Comparison of ENCODE assay signal across 8 mouse cellular contexts in the genomic region with DNA sequence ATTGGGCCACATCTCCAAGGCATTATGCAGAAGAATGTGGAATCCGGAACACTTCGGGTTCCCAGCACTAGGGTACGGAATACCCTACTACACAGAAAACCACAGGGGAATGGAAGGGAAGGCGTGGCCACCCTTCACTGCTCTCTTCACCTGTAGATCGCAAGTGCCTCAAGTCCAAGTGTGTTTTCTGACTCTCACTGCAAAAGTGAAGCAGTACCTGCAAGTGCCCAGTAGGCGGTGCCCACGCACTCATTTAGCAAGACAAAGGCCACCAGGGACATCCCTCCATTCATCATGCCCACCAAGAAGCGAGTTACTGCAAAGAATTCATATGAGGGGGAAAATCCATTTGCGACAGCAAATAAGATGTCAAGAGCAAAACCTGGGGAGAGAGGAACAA. TPM values are rescaled to one million over a fixed set of nuclear protein-coding genes. Genes with fewer than 3 reads are reported as not detected.
DNase-seq lines count a peak whose midpoint lies in the region; ATAC-seq and TF ChIP-seq lines count a peak whose summit lies in the region.

No protein-coding gene starts in this region.

- no peaks in the 10 kb centered on the region for H3K4me1 ChIP-seq in kidney, adult 2 months (ENCODE audit: control insufficient read depth, insufficient read depth, low read length)
- no peaks in the 10 kb centered on the region for H3K4me1 ChIP-seq in kidney, embryonic 14.5 days (ENCODE audit: control insufficient read depth, insufficient read depth, low read length)

- ATAC-seq in kidney, embryonic 14.5 days (ENCODE audit: low FRiP score, low TSS enrichment), result no peak

- H3K36me3 ChIP-seq in kidney, adult 2 months (ENCODE audit: control insufficient read depth, insufficient read depth, low read length), result no peaks in the 10 kb centered on the region
- H3K36me3 ChIP-seq in kidney, embryonic 14.5 days (ENCODE audit: control insufficient read depth, insufficient read depth, low read length), result no peaks in the 10 kb centered on the region

- no peaks in the 10 kb centered on the region for H3K27me3 ChIP-seq in kidney, adult 2 months (replicated peaks; ENCODE audit: control insufficient read depth, insufficient read depth, low read length)
- no peaks in the 10 kb centered on the region for H3K27me3 ChIP-seq in kidney, embryonic 14.5 days (ENCODE audit: control insufficient read depth, insufficient read depth, low read length)

- H3K4me2 ChIP-seq in kidney, embryonic 14.5 days (replicated peaks; ENCODE audit: low read depth, low read length), result no peak overlapping the region

- TF ChIP-seq POLR2A in kidney, adult 2 months (IDR thresholded peaks at IDR 0.05; ENCODE audit: low read depth, low read length), result no peak

- H3K9ac ChIP-seq in kidney, embryonic 14.5 days (ENCODE audit: low read depth, low read length), result no peak overlapping the region

- intact Hi-C loops in left cerebral cortex, postnatal 25 days (cut with DNase I), result loop anchor here (5.0 kb wide), 1 partner anchor 165 kb away; no protein-coding TSS in a partner anchor

- WGBS in kidney, adult 2 months, result 35% methylated on average over 9 of the region's 9 CpGs
- 29% methylated on average over 9 of the region's 9 CpGs for WGBS in kidney, embryonic 14.5 days

- no peaks in the 10 kb centered on the region for H3K9me3 ChIP-seq in kidney, embryonic 14.5 days (ENCODE audit: control insufficient read depth, low read length)

- no peak overlapping the region for H3K4me3 ChIP-seq in kidney, adult 2 months (ENCODE audit: insufficient read depth, low read depth, low read length)
- no peak overlapping the region for H3K4me3 ChIP-seq in kidney, embryonic 14.5 days (ENCODE audit: low read length)

- peak; percentile 77 for DNase-seq in kidney, adult 2 months
- DNase-seq in cerebellum, adult 8-10 months, result peak; percentile 74
- DNase-seq in frontal cortex, postnatal 10 days (ENCODE audit: low spot score in 2 of 2), result peak; percentile 61 to 69
- DNase-seq in induced T-regulatory cell, adult 2 months (ENCODE audit: low read depth), result peak; percentile 82
- peak; percentile 65 to 72 for DNase-seq in left cerebral cortex, postnatal 25 days (ENCODE audit: low spot score in 2 of 2)
- DNase-seq in monocyte, adult 2 months (ENCODE audit: low read depth in 1 of 2, low spot score in 2 of 2), result peak; percentile 1 to 35
- peak; percentile 20 to 55 for DNase-seq in spleen, postnatal 14 days (ENCODE audit: low spot score in 2 of 2)

- no peak overlapping the region for H3K27ac ChIP-seq in kidney, adult 2 months (ENCODE audit: insufficient read depth, low read depth, low read length)
- no peak overlapping the region for H3K27ac ChIP-seq in kidney, embryonic 14.5 days (ENCODE audit: low read depth, low read length)

- TF ChIP-seq CTCF in kidney, adult 2 months (conservative IDR thresholded peaks at IDR 0.05; ENCODE audit: insufficient read depth, insufficient read length, low read depth, low read length), result peak; percentile 93

RNA-seq across cellular contexts. Expression of a gene that starts 27.4 kb away (rescaled TPM):
- 2.4 and 2.7 TPM in 2 replicates for polyA plus RNA-seq in kidney, adult 2 months (2012; rRNA removed)
- polyA plus RNA-seq in kidney, embryonic 14.5 days (2014; fragmentation: Nextera tagmentation; extraction: Ambion mirVana), result 3.5 and 4.3 TPM in 2 replicates
- 1 to 10 TPM; 7.3 to 9.2 TPM for total RNA-seq in left cerebral cortex, postnatal 25 days (2021)

RNA-seq across cellular contexts. Expression of a gene that starts 48.1 kb away (rescaled TPM):
- 1.8 TPM in 2 replicates for polyA plus RNA-seq in kidney, adult 2 months (2012; rRNA removed)
- 0.41 and 0.77 TPM in 2 replicates for polyA plus RNA-seq in kidney, embryonic 14.5 days (2014; fragmentation: Nextera tagmentation; extraction: Ambion mirVana)
- total RNA-seq in left cerebral cortex, postnatal 25 days (2021), result under 1 TPM; 0.44 to 0.50 TPM

Comparison
In these comparisons a context has a peak if more than half of its experiments do, and no peak if none do; other contexts are left out.
1. DNase-seq: peak in every context shown above with its lines; median percentile 82 in induced T-regulatory cell, adult 2 months; 77 in kidney, adult 2 months; 74 in cerebellum, adult 8-10 months; 68 in left cerebral cortex, postnatal 25 days; 65 in frontal cortex, postnatal 10 days; 38 in spleen, postnatal 14 days; 18 in monocyte, adult 2 months.